Mouse (Mus musculus): ENCODE measurements around the gene Stac. TPM values are rescaled to one million over a fixed set of nuclear protein-coding genes. Genes with fewer than 3 reads are reported as not detected.

Gene Stac
- total and polyA plus RNA-seq, 3 experiments, result 0.05 TPM; not detected in 2

GRCm38 (mm10) chr9:111542663-111543062, 147.5 kb downstream of the Stac start:
- ATAC-seq (ENCODE audit: extremely low read depth, insufficient number of reproducible peaks, low FRiP score, poor library complexity, severe bottlenecking), result no peak
- Histone ChIP-seq H3K9me3 (replicated peaks) (peaks cover 34% of the 10 kb centered on the region), H3K4me3 (ENCODE audit: low read depth, low read length) (no peak overlapping the region), H3K4me1 (ENCODE audit: insufficient read depth, low read depth, low read length) (no peaks in the 10 kb centered on the region), H3K36me3 (replicated peaks) (no peaks in the 10 kb centered on the region), H3K27me3 (ENCODE audit: insufficient read depth, low read length) (no peaks in the 10 kb centered on the region)
- TF ChIP-seq GATA2 (IDR thresholded peaks at IDR 0.05; ENCODE audit: borderline replicate concordance, low read depth, low read length), result no peak
- no peak for DNase-seq (ENCODE audit: low spot score)

- Histone ChIP-seq H3K4me1 (ENCODE audit: insufficient read depth, low read depth, low read length) (no peaks in the 10 kb centered on the region), H3K27me3 (ENCODE audit: insufficient read depth, low read length) (no peaks in the 10 kb centered on the region), H3K36me3 (replicated peaks) (no peaks in the 10 kb centered on the region), H3K4me3 (ENCODE audit: low read depth, low read length) (no peak overlapping the region), H3K9me3 (replicated peaks) (peaks cover 32% of the 10 kb centered on the region)
- TF ChIP-seq TAL1 (conservative IDR thresholded peaks at IDR 0.05; ENCODE audit: low read depth, low read length), result no peak
- no peak for TF ChIP-seq CTCF (IDR thresholded peaks at IDR 0.05; ENCODE audit: low read depth, low read length)
- no peak for TF ChIP-seq GATA1 (IDR thresholded peaks at IDR 0.05; ENCODE audit: borderline replicate concordance, low read length)
- no peak for TF ChIP-seq POLR2AphosphoS5 (IDR thresholded peaks at IDR 0.05; ENCODE audit: insufficient replicate concordance, low read depth, low read length)
- TF ChIP-seq GATA2 (IDR thresholded peaks at IDR 0.05; ENCODE audit: borderline replicate concordance, low read depth, low read length), result no peak
- no peak for ATAC-seq (ENCODE audit: extremely low read depth, insufficient number of reproducible peaks, low FRiP score, poor library complexity, severe bottlenecking)
- no peak for DNase-seq (ENCODE audit: low spot score)
These were observed 154.6 kb downstream of the Stac start for GRCm38 (mm10) chr9:111535445-111536064.

GRCm38 (mm10) chr9:111534744-111535423, 155.3 kb downstream of the Stac start:
- TF ChIP-seq TAL1 (conservative IDR thresholded peaks at IDR 0.05; ENCODE audit: low read depth, low read length) (no peak), CTCF (IDR thresholded peaks at IDR 0.05; ENCODE audit: low read depth, low read length) (no peak), POLR2AphosphoS5 (IDR thresholded peaks at IDR 0.05; ENCODE audit: insufficient replicate concordance, low read depth, low read length) (no peak), GATA1 (IDR thresholded peaks at IDR 0.05; ENCODE audit: borderline replicate concordance, low read length) (no peak), GATA2 (IDR thresholded peaks at IDR 0.05; ENCODE audit: borderline replicate concordance, low read depth, low read length) (no peak)
- H3K4me1 ChIP-seq (ENCODE audit: insufficient read depth, low read depth, low read length), result no peaks in the 10 kb centered on the region
- no peaks in the 10 kb centered on the region for H3K36me3 ChIP-seq (replicated peaks)
- H3K9me3 ChIP-seq (replicated peaks), result peaks cover 35% of the 10 kb centered on the region
- no peak overlapping the region for H3K4me3 ChIP-seq (ENCODE audit: low read depth, low read length)
- no peak for ATAC-seq (ENCODE audit: extremely low read depth, insufficient number of reproducible peaks, low FRiP score, poor library complexity, severe bottlenecking)
- no peak for DNase-seq (ENCODE audit: low spot score)
- H3K27me3 ChIP-seq (ENCODE audit: insufficient read depth, low read length), result no peaks in the 10 kb centered on the region

GRCm38 (mm10) chr9:111523871-111524270, 166.3 kb downstream of the Stac start:
- no peak for TF ChIP-seq POLR2AphosphoS5 (IDR thresholded peaks at IDR 0.05; ENCODE audit: insufficient replicate concordance, low read depth, low read length)
- TF ChIP-seq GATA1 (IDR thresholded peaks at IDR 0.05; ENCODE audit: borderline replicate concordance, low read length), result no peak
- no peak for TF ChIP-seq TAL1 (conservative IDR thresholded peaks at IDR 0.05; ENCODE audit: low read depth, low read length)
- no peak for TF ChIP-seq GATA2 (IDR thresholded peaks at IDR 0.05; ENCODE audit: borderline replicate concordance, low read depth, low read length)
- no peak for TF ChIP-seq CTCF (IDR thresholded peaks at IDR 0.05; ENCODE audit: low read depth, low read length)
- Histone ChIP-seq H3K9me3 (replicated peaks) (peaks cover 42% of the 10 kb centered on the region), H3K4me3 (ENCODE audit: low read depth, low read length) (no peak overlapping the region), H3K4me1 (ENCODE audit: insufficient read depth, low read depth, low read length) (no peaks in the 10 kb centered on the region), H3K27me3 (ENCODE audit: insufficient read depth, low read length) (no peaks in the 10 kb centered on the region), H3K36me3 (replicated peaks) (no peaks in the 10 kb centered on the region)
- DNase-seq (ENCODE audit: low spot score), result no peak
- ATAC-seq (ENCODE audit: extremely low read depth, insufficient number of reproducible peaks, low FRiP score, poor library complexity, severe bottlenecking), result no peak

GRCm38 (mm10) chr9:111523111-111523510, 167.0 kb downstream of the Stac start:
- ATAC-seq (ENCODE audit: extremely low read depth, insufficient number of reproducible peaks, low FRiP score, poor library complexity, severe bottlenecking) (no peak), DNase-seq (ENCODE audit: low spot score) (no peak)
- TF ChIP-seq CTCF (IDR thresholded peaks at IDR 0.05; ENCODE audit: low read depth, low read length), result no peak
- TF ChIP-seq GATA1 (IDR thresholded peaks at IDR 0.05; ENCODE audit: borderline replicate concordance, low read length), result no peak
- TF ChIP-seq GATA2 (IDR thresholded peaks at IDR 0.05; ENCODE audit: borderline replicate concordance, low read depth, low read length), result no peak
- TF ChIP-seq POLR2AphosphoS5 (IDR thresholded peaks at IDR 0.05; ENCODE audit: insufficient replicate concordance, low read depth, low read length), result no peak
- TF ChIP-seq TAL1 (conservative IDR thresholded peaks at IDR 0.05; ENCODE audit: low read depth, low read length), result no peak
- Histone ChIP-seq H3K36me3 (replicated peaks) (no peaks in the 10 kb centered on the region), H3K9me3 (replicated peaks) (peaks cover 42% of the 10 kb centered on the region), H3K4me1 (ENCODE audit: insufficient read depth, low read depth, low read length) (no peaks in the 10 kb centered on the region), H3K27me3 (ENCODE audit: insufficient read depth, low read length) (no peaks in the 10 kb centered on the region), H3K4me3 (ENCODE audit: low read depth, low read length) (no peak overlapping the region)

GRCm38 (mm10) chr9:111522226-111522625, 167.9 kb downstream of the Stac start:
- Histone ChIP-seq H3K27me3 (ENCODE audit: insufficient read depth, low read length) (no peaks in the 10 kb centered on the region), H3K9me3 (replicated peaks) (peaks cover 45% of the 10 kb centered on the region), H3K36me3 (replicated peaks) (no peaks in the 10 kb centered on the region), H3K4me3 (ENCODE audit: low read depth, low read length) (no peak overlapping the region), H3K4me1 (ENCODE audit: insufficient read depth, low read depth, low read length) (no peaks in the 10 kb centered on the region)
- no peak for ATAC-seq (ENCODE audit: extremely low read depth, insufficient number of reproducible peaks, low FRiP score, poor library complexity, severe bottlenecking)
- no peak for DNase-seq (ENCODE audit: low spot score)
- TF ChIP-seq GATA2 (IDR thresholded peaks at IDR 0.05; ENCODE audit: borderline replicate concordance, low read depth, low read length), result no peak
- TF ChIP-seq POLR2AphosphoS5 (IDR thresholded peaks at IDR 0.05; ENCODE audit: insufficient replicate concordance, low read depth, low read length), result no peak
